In the genomic region with DNA sequence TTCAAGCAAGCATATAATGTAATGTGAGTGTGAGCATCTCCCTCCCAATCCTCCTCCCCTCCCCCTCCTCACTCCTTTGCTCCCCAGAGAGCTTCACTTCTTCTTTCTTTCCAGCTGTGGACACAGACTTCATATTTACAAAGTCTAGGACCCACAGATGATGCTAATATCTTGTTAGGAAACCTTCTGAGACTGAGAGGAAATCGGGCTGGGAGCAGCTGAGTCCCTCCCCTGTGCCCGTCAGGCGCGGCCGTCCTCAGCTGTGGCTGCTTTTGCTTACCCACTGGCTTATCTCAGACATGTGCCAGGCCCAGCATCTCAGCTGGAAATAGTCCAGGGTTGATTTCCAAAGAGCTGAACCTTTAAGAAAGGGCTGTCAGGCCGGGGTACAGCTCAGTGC, we compare ENCODE assay signal across 11 mouse cellular contexts. TPM values are rescaled to one million over a fixed set of nuclear protein-coding genes. Genes with fewer than 3 reads are reported as not detected.
DNase-seq lines count a peak whose midpoint lies in the region; ATAC-seq and TF ChIP-seq lines count a peak whose summit lies in the region.
"Had no signal": no experiment of that assay in that cellular context is flagged by ENCODE, and none has a peak within 500 bp of the region (broad histone marks: within the 10 kb centered on the region; RNA-seq: fewer than 3 reads in every experiment).

No protein-coding gene starts in this region.

- H3K4me2 ChIP-seq in heart, embryonic 11.5 days: no peak overlapping the region
- no peak overlapping the region for H3K4me2 ChIP-seq in hindbrain, embryonic 13.5 days
- no peak overlapping the region for H3K4me2 ChIP-seq in stomach, postnatal 0 days (replicated peaks; ENCODE audit: low read depth)

- H3K36me3 ChIP-seq in heart, embryonic 11.5 days (ENCODE audit: control insufficient read depth, insufficient read depth, low read length): no peaks in the 10 kb centered on the region
- no peaks in the 10 kb centered on the region for H3K36me3 ChIP-seq in hindbrain, embryonic 13.5 days
- no peaks in the 10 kb centered on the region for H3K36me3 ChIP-seq in stomach, postnatal 0 days (ENCODE audit: control insufficient read depth, insufficient read depth, low read length)

- DNase-seq in heart, adult 9 months (ENCODE audit: low spot score in 2 of 2): no peak
- peak; percentile 43 for DNase-seq in thymus, postnatal 4 days
- no peak for DNase-seq in thymus, postnatal 10 days (ENCODE audit: low spot score in 2 of 2)
- DNase-seq in stomach, postnatal 0 days (ENCODE audit: low spot score): peak; percentile 57
- DNase-seq in kidney, postnatal 36 days: no peak
- no peak for DNase-seq in layer of hippocampus, postnatal 36 days
- DNase-seq: cerebellum, adult 9-10 months had no signal

- peaks cover 35% of the 10 kb centered on the region for H3K4me1 ChIP-seq in heart, embryonic 11.5 days (ENCODE audit: control insufficient read depth, insufficient read depth, low read length)
- H3K4me1 ChIP-seq in hindbrain, embryonic 13.5 days (replicated peaks): peaks cover 11% of the 10 kb centered on the region
- peaks cover 4% of the 10 kb centered on the region; the same call in 1 of the 2 replicates for H3K4me1 ChIP-seq in stomach, postnatal 0 days (replicated peaks; ENCODE audit: control insufficient read depth, insufficient read depth)

- peak overlapping the region; percentile 51 for H3K27ac ChIP-seq in heart, embryonic 11.5 days (ENCODE audit: low read depth, low read length)
- H3K27ac ChIP-seq in hindbrain, embryonic 13.5 days: peak overlapping the region; percentile 44; the same call in 1 of the 2 replicates
- H3K27ac ChIP-seq in stomach, postnatal 0 days (replicated peaks): no peak overlapping the region
- H3K27ac ChIP-seq: liver, embryonic 14.5 days had no signal

- no peak overlapping the region for H3K4me3 ChIP-seq in heart, embryonic 11.5 days (ENCODE audit: low read depth, low read length)
- no peak overlapping the region for H3K4me3 ChIP-seq in hindbrain, embryonic 13.5 days
- H3K4me3 ChIP-seq in stomach, postnatal 0 days (ENCODE audit: low read depth, low read length): no peak overlapping the region

- WGBS in heart, embryonic 11.5 days (ENCODE audit: insufficient replicate concordance): 21% methylated on average over 6 of the region's 6 CpGs
- 50% methylated on average over 6 of the region's 6 CpGs for WGBS in hindbrain, embryonic 13.5 days
- 27% methylated on average over 6 of the region's 6 CpGs for WGBS in stomach, postnatal 0 days

- no peak overlapping the region for H3K9ac ChIP-seq in heart, embryonic 11.5 days (ENCODE audit: low read depth, low read length)
- no peak overlapping the region for H3K9ac ChIP-seq in hindbrain, embryonic 13.5 days
- no peak overlapping the region for H3K9ac ChIP-seq in stomach, postnatal 0 days (ENCODE audit: low read length)
- H3K9ac ChIP-seq: liver, embryonic 14.5 days had no signal

- H3K27me3 ChIP-seq in heart, embryonic 11.5 days (ENCODE audit: control insufficient read depth, insufficient read depth, low read length): no peaks in the 10 kb centered on the region
- no peaks in the 10 kb centered on the region for H3K27me3 ChIP-seq in hindbrain, embryonic 13.5 days
- no peaks in the 10 kb centered on the region for H3K27me3 ChIP-seq in stomach, postnatal 0 days (ENCODE audit: control insufficient read depth, insufficient read depth, low read length)

- TF ChIP-seq EP300 in stomach, postnatal 0 days (optimal IDR thresholded peaks at IDR 0.05): no peak

- ATAC-seq in heart, embryonic 11.5 days (replicated peaks; ENCODE audit: insufficient number of reproducible peaks, low FRiP score, low TSS enrichment): no peak
- no peak for ATAC-seq in hindbrain, embryonic 13.5 days (ENCODE audit: low FRiP score)
- ATAC-seq in stomach, postnatal 0 days (ENCODE audit: low FRiP score, low TSS enrichment): 0 out of 2 replicates have a peak, but pooled peaks have one; percentile 22

- TF ChIP-seq CTCF in stomach, postnatal 0 days (IDR thresholded peaks at IDR 0.05; ENCODE audit: low read depth): no peak

- H3K9me3 ChIP-seq in heart, embryonic 11.5 days (replicated peaks; ENCODE audit: control insufficient read depth, low read length): no peaks in the 10 kb centered on the region
- no peaks in the 10 kb centered on the region for H3K9me3 ChIP-seq in hindbrain, embryonic 13.5 days
- no peaks in the 10 kb centered on the region for H3K9me3 ChIP-seq in stomach, postnatal 0 days (ENCODE audit: control insufficient read depth, low read length)

RNA-seq across cellular contexts. Expression of a gene that starts 1.7 kb away (rescaled TPM):
- not detected in 2 replicates for polyA plus RNA-seq in heart, embryonic 11.5 days (2014; fragmentation: Nextera tagmentation; extraction: Ambion mirVana)
- polyA plus RNA-seq in hindbrain, embryonic 13.5 days (2015; fragmentation: Nextera tagmentation; extraction: Ambion mirVana): not detected in 2 replicates
- not detected in 2 replicates for polyA plus RNA-seq in stomach, postnatal 0 days (2015; fragmentation: Nextera tagmentation; extraction: Ambion mirVana)
- not detected for total RNA-seq in layer of hippocampus, postnatal 36 days (2021)
- polyA plus RNA-seq: liver, embryonic 14.5 days; stomach, embryonic 16.5 days had no signal

RNA-seq across cellular contexts. Expression of a gene that starts 14.8 kb away (rescaled TPM):
- 0.04 and 0.16 TPM in 2 replicates for polyA plus RNA-seq in heart, embryonic 11.5 days (2014; fragmentation: Nextera tagmentation; extraction: Ambion mirVana)
- polyA plus RNA-seq in hindbrain, embryonic 13.5 days (2015; fragmentation: Nextera tagmentation; extraction: Ambion mirVana): 0.21 and 0.58 TPM in 2 replicates
- 0.10 TPM in 2 replicates for polyA plus RNA-seq in stomach, postnatal 0 days (2015; fragmentation: Nextera tagmentation; extraction: Ambion mirVana)
- under 1 TPM; 0.52 to 0.83 TPM for total RNA-seq in layer of hippocampus, postnatal 36 days (2021)

RNA-seq across cellular contexts. Expression of a gene that starts 48.4 kb away (rescaled TPM):
- 56.1 and 60.0 TPM in 2 replicates for polyA plus RNA-seq in heart, embryonic 11.5 days (2014; fragmentation: Nextera tagmentation; extraction: Ambion mirVana)
- polyA plus RNA-seq in hindbrain, embryonic 13.5 days (2015; fragmentation: Nextera tagmentation; extraction: Ambion mirVana): 9.1 and 11.3 TPM in 2 replicates
- 9.7 and 10.4 TPM in 2 replicates for polyA plus RNA-seq in stomach, postnatal 0 days (2015; fragmentation: Nextera tagmentation; extraction: Ambion mirVana)
- total RNA-seq in layer of hippocampus, postnatal 36 days (2021): 10 to 100 TPM; 19.6 to 22.9 TPM

Comparison
In these comparisons a context has a peak if more than half of its experiments do, and no peak if none do; other contexts are left out.
1. DNase-seq: peak in thymus, postnatal 4 days (single experiment) and stomach, postnatal 0 days (single experiment); none in heart, adult 9 months (0 of 2), thymus, postnatal 10 days (0 of 2), kidney, postnatal 36 days (0 of 2) and layer of hippocampus, postnatal 36 days (0 of 2).